Mouse (Mus musculus): ENCODE data around the gene Rnf151.

DNA sequence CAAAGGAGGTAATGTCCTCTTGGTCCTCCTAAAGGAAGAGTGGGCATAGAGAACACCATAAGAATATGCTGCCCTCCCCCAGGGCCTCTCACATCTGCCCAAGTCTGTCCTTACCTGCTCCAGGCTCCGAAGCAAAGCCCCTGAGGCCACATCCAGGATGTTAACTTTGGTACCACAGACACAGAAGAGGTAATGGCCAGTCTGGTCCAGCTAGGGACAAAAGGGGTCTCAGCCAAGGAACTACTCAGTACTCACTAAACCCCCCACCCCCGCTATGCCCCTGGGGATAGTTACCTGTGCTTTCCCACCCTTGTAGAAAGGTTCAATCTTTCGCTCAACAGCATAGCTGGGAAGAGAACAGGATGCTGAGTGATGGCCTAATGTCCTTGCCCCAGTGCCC is 12.0 kb downstream of the Rnf151 start:
- TF ChIP-seq CTCF (IDR thresholded peaks at IDR 0.05) (no peak), POLR2A (IDR thresholded peaks at IDR 0.05; ENCODE audit: insufficient read depth, low read depth, low read length) (no peak)
